Mouse (Mus musculus) ES-Bruce4 (cell line): ENCODE measurements around the gene Slc35f6. TPM values are rescaled to one million over a fixed set of nuclear protein-coding genes. Genes with fewer than 3 reads are reported as not detected.

Experiments used
- H3K27ac ChIP-seq: 2 replicates; pipeline ENCODE4 v1.5.1; 2012; ENCODE audit warnings: low read length, inconsistent platforms; ENCODE audit not compliant: insufficient read depth
- H3K27me3 ChIP-seq: 2 replicates; pipeline ENCODE4 v1.6.1; 2012; ENCODE audit warnings: mild to moderate bottlenecking, low read length, inconsistent platforms; ENCODE audit not compliant: control insufficient read depth, poor library complexity, insufficient read depth, severe bottlenecking
- H3K36me3 ChIP-seq: 2 replicates; pipeline ENCODE4 v1.6.1; 2012; ENCODE audit warnings: inconsistent platforms, mild to moderate bottlenecking, low read length, moderate library complexity; ENCODE audit not compliant: control insufficient read depth, poor library complexity, insufficient read depth, severe bottlenecking
- H3K4me1 ChIP-seq: one replicate; pipeline ENCODE4 v1.8.1; 2011; ENCODE audit warnings: low read length; ENCODE audit not compliant: control insufficient read depth, insufficient read depth
- H3K4me3 ChIP-seq: 2 replicates; pipeline ENCODE4 v1.5.1; 2011; ENCODE audit warnings: low read depth, mild to moderate bottlenecking, low read length
- H3K9ac ChIP-seq: 2 replicates; pipeline ENCODE4 v1.6.1; 2012; ENCODE audit warnings: low read depth, mild to moderate bottlenecking, inconsistent platforms; ENCODE audit not compliant: poor library complexity, severe bottlenecking
- H3K9me3 ChIP-seq: replicated peaks from 2 replicates; pipeline ENCODE4 v1.6.1; 2012; ENCODE audit warnings: mild to moderate bottlenecking, low read length, inconsistent platforms; ENCODE audit not compliant: control insufficient read depth, poor library complexity, insufficient read depth, severe bottlenecking
- CTCF ChIP-seq: IDR thresholded peaks from one replicate; pipeline ENCODE4 v1.8.1; 2011; ENCODE audit warnings: low read depth, low read length
- EP300 ChIP-seq: IDR thresholded peaks from 2 replicates; pipeline ENCODE4 v1.6.1; 2011; ENCODE audit warnings: low read depth, low read length; ENCODE audit not compliant: insufficient read depth
- POLR2A ChIP-seq: IDR thresholded peaks from one replicate; pipeline ENCODE4 v1.8.1; 2011; ENCODE audit warnings: low read length; ENCODE audit not compliant: insufficient read depth
- polyA plus RNA-seq: library from polyadenylated mRNA; stranded (reverse); fragments of >200 nt; gene quantifications from 2 replicates; pipeline ENCODE4 v1.2.4, GENCODE M21; 2011; ENCODE audit warnings: low read depth; ENCODE audit not compliant: missing spikeins, insufficient read depth, insufficient read length

Slc35f6 gene
- 14.3 and 17.6 TPM in 2 replicates for polyA plus RNA-seq

DNA sequence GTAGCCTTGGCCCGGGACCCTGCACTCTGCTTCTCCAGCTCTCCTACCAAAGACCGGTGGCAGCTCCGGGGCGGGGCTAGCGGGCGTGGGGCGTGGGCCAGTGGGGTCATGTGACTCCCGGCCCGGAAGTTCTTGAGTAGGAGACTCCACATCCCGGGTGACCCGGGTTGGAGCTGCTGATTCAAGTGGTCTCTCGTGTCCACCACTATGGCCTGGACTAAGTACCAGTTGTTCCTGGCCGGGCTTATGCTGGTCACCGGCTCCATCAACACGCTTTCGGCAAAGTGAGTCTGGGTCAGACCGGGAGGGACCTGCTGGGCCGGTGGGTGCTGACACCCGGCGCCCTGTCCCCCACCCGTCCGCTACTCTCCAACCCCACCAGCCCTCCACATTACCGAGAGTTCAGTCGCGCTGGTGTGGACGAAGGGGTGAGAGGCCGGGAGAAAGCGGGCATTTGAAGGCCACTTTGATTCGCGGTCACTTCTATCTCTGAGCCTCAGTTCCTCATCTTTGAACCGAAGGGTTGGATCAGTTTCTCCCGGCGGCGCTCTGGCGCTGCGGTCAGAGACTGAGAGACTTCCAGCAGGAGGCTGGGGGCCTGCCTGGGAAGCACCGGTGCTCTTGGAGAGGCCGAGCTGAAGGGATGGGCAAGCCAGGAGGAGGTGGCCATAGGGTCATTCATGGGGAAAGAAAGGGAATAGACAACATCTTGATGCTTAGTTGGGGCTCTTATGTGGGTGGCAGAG is at the start of gene Slc35f6:
Gene Slc35f6 (plus strand): TSS at position 119 of the 746 bp plus-strand sequence.
- Histone ChIP-seq H3K27ac (no peak within 1 kb of the TSS), H3K4me3 (peak within 1 kb of the TSS; percentile 83), H3K4me1 (peaks cover 5% of the 10 kb centered on the region), H3K36me3 (no peaks in the 10 kb centered on the region), H3K9ac (peak within 1 kb of the TSS; percentile 83), H3K9me3 (no peaks in the 10 kb centered on the region), H3K27me3 (no peaks in the 10 kb centered on the region)
- TF ChIP-seq EP300 (no peak), POLR2A (peak; percentile 52)

DNA sequence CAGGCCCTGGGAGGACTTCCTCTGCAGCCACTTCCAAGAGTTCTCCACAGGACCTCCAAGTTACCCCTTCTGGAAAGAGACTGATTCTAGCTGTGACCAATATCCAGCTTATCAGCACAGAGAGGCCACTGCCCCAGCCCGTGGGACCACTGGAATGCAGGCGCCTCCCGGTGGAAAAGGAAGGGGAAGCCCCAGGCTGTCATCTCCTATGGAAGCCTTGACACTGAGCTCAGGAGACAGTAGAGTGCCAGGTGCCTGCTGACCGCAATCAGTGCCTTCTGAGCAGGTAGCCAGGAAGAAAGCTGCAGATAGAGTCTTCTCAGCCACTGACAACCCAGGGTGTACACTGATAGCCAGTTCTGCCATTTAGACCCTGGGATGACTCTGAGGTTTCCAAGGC is 46.3 kb upstream of the Slc35f6 start:
- H3K4me3 ChIP-seq, result no peak overlapping the region
- no peak overlapping the region for H3K27ac ChIP-seq
- H3K9me3 ChIP-seq, result no peaks in the 10 kb centered on the region
- no peaks in the 10 kb centered on the region for H3K36me3 ChIP-seq
- TF ChIP-seq POLR2A, result no peak
- no peak for TF ChIP-seq EP300
- TF ChIP-seq CTCF, result peak; percentile 24
- H3K27me3 ChIP-seq, result no peaks in the 10 kb centered on the region
- H3K9ac ChIP-seq, result no peak overlapping the region
- H3K4me1 ChIP-seq, result no peaks in the 10 kb centered on the region

DNA sequence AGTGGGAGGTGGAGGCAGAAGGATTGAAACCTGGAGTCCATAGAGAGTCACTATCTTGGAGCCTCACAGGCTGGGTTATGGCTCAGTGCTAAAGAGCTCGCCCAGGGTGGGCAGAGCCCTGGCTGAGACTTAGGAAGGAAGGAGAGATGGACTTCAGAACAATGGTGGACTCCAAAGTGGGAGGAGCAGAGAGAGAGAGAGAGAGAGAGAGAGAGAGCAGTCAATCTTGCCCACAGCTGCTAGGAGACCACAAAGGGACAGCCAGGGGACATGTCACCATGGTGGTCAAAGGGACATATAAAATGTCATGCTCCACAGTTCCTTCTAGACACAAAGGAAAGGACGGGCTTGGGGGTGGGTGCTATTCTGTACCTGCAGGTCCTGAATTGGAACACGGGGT is 44.5 kb upstream of the Slc35f6 start:
- H3K9ac ChIP-seq, result no peak overlapping the region
- no peak overlapping the region for H3K27ac ChIP-seq
- H3K4me1 ChIP-seq, result no peaks in the 10 kb centered on the region
- no peaks in the 10 kb centered on the region for H3K36me3 ChIP-seq
- H3K4me3 ChIP-seq, result no peak overlapping the region
- TF ChIP-seq EP300 (no peak), POLR2A (no peak), CTCF (no peak)
- no peaks in the 10 kb centered on the region for H3K27me3 ChIP-seq
- no peaks in the 10 kb centered on the region for H3K9me3 ChIP-seq

DNA sequence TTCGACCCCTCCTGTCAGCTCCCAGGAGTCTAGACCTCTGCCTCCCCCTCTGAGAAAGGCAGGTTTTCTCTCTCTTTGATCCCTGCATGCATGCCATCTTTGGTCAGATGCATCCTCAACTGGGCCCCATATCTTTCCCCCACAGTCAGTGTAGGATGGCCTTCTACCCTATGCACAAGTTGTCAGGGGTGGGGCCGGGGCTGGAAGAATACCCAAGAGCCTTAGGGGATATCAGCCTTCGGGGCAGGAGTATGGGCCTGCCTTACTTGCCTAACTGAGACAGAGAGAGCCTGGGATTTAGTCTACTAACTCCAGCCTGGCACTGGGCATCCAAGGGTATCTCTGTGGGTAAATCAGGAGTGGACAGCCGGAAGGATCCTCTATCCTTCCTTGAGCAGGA is 43.8 kb upstream of the Slc35f6 start:
- no peaks in the 10 kb centered on the region for H3K9me3 ChIP-seq
- TF ChIP-seq CTCF (no peak), EP300 (no peak), POLR2A (no peak)
- H3K4me1 ChIP-seq, result no peaks in the 10 kb centered on the region
- no peaks in the 10 kb centered on the region for H3K27me3 ChIP-seq
- H3K9ac ChIP-seq, result no peak overlapping the region
- no peak overlapping the region for H3K4me3 ChIP-seq
- no peak overlapping the region for H3K27ac ChIP-seq
- H3K36me3 ChIP-seq, result no peaks in the 10 kb centered on the region

DNA sequence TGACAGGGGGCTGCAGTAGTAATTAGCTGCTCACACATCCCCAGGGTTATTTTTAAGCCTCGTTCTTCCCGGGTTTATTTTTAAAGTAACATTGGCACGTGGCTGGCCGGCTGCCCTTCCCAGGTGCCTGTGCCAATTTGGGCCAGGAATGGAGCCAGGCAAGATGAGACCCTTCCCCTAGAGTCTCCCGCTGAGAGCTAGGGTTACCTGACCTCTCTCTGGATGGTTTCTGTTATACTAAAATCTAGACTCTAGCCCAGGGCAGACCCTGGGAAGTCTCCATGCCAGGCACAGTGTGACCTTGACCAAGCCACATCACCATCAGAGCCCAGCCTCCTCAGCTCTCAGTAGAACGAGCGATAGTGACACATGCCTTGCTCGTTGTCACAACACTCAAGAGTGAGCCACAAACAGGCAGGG is 43.0 kb upstream of the Slc35f6 start:
- no peaks in the 10 kb centered on the region for H3K4me1 ChIP-seq
- no peaks in the 10 kb centered on the region for H3K9me3 ChIP-seq
- no peak overlapping the region for H3K4me3 ChIP-seq
- H3K9ac ChIP-seq, result no peak overlapping the region
- no peaks in the 10 kb centered on the region for H3K27me3 ChIP-seq
- TF ChIP-seq EP300, result no peak
- TF ChIP-seq POLR2A, result no peak
- TF ChIP-seq CTCF, result no peak
- no peaks in the 10 kb centered on the region for H3K36me3 ChIP-seq
- no peak overlapping the region for H3K27ac ChIP-seq

DNA sequence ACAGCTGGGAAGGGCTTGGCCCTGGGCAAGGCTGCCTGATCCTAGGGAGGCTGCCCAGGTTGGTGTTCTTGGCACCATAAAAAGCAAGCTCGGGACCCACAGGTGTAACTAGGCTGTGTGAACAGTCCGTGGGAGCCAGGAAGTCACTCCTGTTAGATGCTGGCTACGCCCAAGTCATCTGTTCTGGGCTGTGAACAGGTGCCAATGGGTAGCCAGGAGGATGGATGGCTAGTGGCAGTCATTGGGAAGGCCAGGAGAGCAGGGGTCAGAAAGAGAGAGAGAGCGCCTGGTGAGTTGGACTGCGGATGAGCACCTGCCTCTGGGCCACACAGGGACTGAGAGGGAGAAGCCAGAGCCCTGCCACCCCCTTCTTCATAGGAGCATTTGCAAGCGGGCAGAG is 42.1 kb upstream of the Slc35f6 start:
- no peak for TF ChIP-seq POLR2A
- no peak for TF ChIP-seq EP300
- no peak for TF ChIP-seq CTCF
- H3K9ac ChIP-seq, result no peak overlapping the region

More for the DNA sequence above, 42.1 kb upstream of the Slc35f6 start:
- H3K27me3 ChIP-seq, result no peaks in the 10 kb centered on the region
- H3K27ac ChIP-seq, result no peak overlapping the region
- H3K36me3 ChIP-seq, result no peaks in the 10 kb centered on the region
- no peak overlapping the region for H3K4me3 ChIP-seq
- H3K4me1 ChIP-seq, result no peaks in the 10 kb centered on the region
- no peaks in the 10 kb centered on the region for H3K9me3 ChIP-seq
